Mouse (Mus musculus) liver, embryonic 14.5 days (tissue): Measurements from ENCODE around the gene Chic2. TPM values are rescaled to one million over a fixed set of nuclear protein-coding genes. Genes with fewer than 3 reads are reported as not detected.

Source experiments
- ATAC-seq: fragments of 200-750 bp; cut with Nextera tagmentation; 2 replicates; pipeline ENCODE4 v1.8.0; 2017; ENCODE audit warnings: moderate number of reproducible peaks, mild to moderate bottlenecking, moderate library complexity; ENCODE audit not compliant: insufficient read depth
- DNase-seq, 3 experiments: peaks; one replicate each; pipeline ENCODE4 v3.0.0-alpha.2; 2012 to 2013; ENCODE audit warnings: low read depth in 3 of 3, low spot score in 3 of 3
- H3K27ac ChIP-seq: fragments of 300-500 bp; sonication (generic); 2 replicates; pipeline ENCODE4 v1.5.1; 2014; ENCODE audit warnings: moderate library complexity, mild to moderate bottlenecking, control low read depth, inconsistent platforms
- H3K27me3 ChIP-seq: fragments of 300-500 bp; sonication (generic); 2 replicates; pipeline ENCODE4 v1.6.1; 2014; ENCODE audit warnings: mild to moderate bottlenecking, low read length, moderate library complexity; ENCODE audit not compliant: control insufficient read depth, insufficient read depth
- H3K36me3 ChIP-seq: fragments of 300-500 bp; sonication (generic); replicated peaks from 2 replicates; pipeline ENCODE4 v1.6.1; 2014; ENCODE audit warnings: low read depth; ENCODE audit not compliant: control insufficient read depth, insufficient read depth
- H3K4me1 ChIP-seq, 2 experiments: fragments of 200-500 bp in 1 of 2; fragments of 300-500 bp in 1 of 2; sonication (generic) in 1 of 2; replicated peaks; 2 replicates each; pipeline ENCODE4 v1.6.1; 2012 to 2014; ENCODE audit warnings: antibody characterized with exemption in 1 of 2, inconsistent platforms in 1 of 2, low read length in 1 of 2; ENCODE audit not compliant: control insufficient read depth in 2 of 2, insufficient read depth in 2 of 2
- H3K4me2 ChIP-seq: fragments of 300-500 bp; sonication (generic); 2 replicates; pipeline ENCODE4 v1.6.1; 2014; ENCODE audit warnings: low read depth, mild to moderate bottlenecking, control low read depth, moderate library complexity
- H3K4me3 ChIP-seq, 2 experiments: fragments of 200-500 bp in 1 of 2; fragments of 300-500 bp in 1 of 2; sonication (generic) in 1 of 2; 2 replicates each; pipeline ENCODE4 v1.5.1; 2012 to 2014; ENCODE audit warnings: low read depth in 2 of 2, low read length in 2 of 2, mild to moderate bottlenecking in 2 of 2, control low read depth in 1 of 2, inconsistent platforms in 1 of 2, moderate library complexity in 1 of 2; ENCODE audit not compliant: insufficient read depth in 1 of 2
- H3K9ac ChIP-seq: fragments of 300-500 bp; sonication (generic); replicated peaks from 2 replicates; pipeline ENCODE4 v1.6.1; 2014; ENCODE audit warnings: mild to moderate bottlenecking, control low read depth, moderate library complexity
- H3K9me3 ChIP-seq: fragments of 300-500 bp; sonication (generic); 2 replicates; pipeline ENCODE4 v1.6.1; 2016; ENCODE audit warnings: low read length, mixed read lengths; ENCODE audit not compliant: control insufficient read depth
- CTCF ChIP-seq: IDR thresholded peaks from 2 replicates; pipeline ENCODE4 v1.5.1; 2016; ENCODE audit warnings: antibody characterized with exemption, low read depth, control low read depth
- EP300 ChIP-seq: IDR thresholded peaks from 2 replicates; pipeline ENCODE4 v1.6.1; 2016; ENCODE audit warnings: antibody characterized with exemption, low read depth
- WGBS: fragments of 180-500 bp; shearing (Covaris S2); extraction: QIAGEN DNeasy Blood & Tissue Kit; methylation state at CpG from one replicate; pipeline ENCODE4 v1.1.7; 2014; ENCODE audit not compliant: insufficient replicate concordance; 5-methylcytosine and 5-hydroxymethylcytosine counted together
- polyA plus RNA-seq, 2 experiments: library from polyadenylated mRNA; depleted of rRNA in 1 of 2; stranded (reverse) in 1 of 2; unstranded in 1 of 2; fragments of >200 nt; fragmentation: Nextera tagmentation in 1 of 2; extraction: Ambion mirVana in 1 of 2; gene quantifications; 2 replicates each; pipeline versions ENCODE4 v1.2.1 to v1.2.3; 2012 to 2014

Chic2 gene
- polyA plus RNA-seq, 2 experiments: 10.5 to 19.3 TPM

DNA sequence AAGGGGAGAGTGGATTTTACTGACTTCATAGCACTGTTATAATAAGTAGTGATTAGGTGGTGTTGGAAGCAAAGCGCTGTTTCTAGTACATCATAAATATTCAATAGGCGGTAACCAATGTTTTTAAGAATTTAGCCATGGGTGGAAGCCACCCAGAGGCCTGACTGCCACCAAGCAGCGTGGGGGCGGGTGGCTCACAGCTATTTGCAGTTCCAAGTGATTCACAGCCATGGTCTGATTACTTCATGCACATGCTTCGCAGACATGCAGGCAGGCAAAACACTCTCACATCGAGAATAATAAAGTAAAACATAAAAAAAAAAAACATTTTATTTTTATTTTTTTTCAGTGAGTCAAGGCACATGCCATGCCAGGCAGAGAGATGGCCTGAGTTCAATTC lies 75.2 kb downstream of the Chic2 start:
- no peak for DNase-seq
- no peak overlapping the region for H3K4me2 ChIP-seq
- no peaks in the 10 kb centered on the region for H3K9me3 ChIP-seq
- H3K36me3 ChIP-seq: no peaks in the 10 kb centered on the region
- no peaks in the 10 kb centered on the region for H3K4me1 ChIP-seq
- H3K9ac ChIP-seq: no peak overlapping the region
- H3K27me3 ChIP-seq: no peaks in the 10 kb centered on the region
- WGBS: 72% methylated on average over 6 of the region's 6 CpGs
- TF ChIP-seq EP300 (no peak), CTCF (no peak)
- ATAC-seq: no peak
- H3K27ac ChIP-seq: no peak overlapping the region
- no peak overlapping the region for H3K4me3 ChIP-seq

DNA sequence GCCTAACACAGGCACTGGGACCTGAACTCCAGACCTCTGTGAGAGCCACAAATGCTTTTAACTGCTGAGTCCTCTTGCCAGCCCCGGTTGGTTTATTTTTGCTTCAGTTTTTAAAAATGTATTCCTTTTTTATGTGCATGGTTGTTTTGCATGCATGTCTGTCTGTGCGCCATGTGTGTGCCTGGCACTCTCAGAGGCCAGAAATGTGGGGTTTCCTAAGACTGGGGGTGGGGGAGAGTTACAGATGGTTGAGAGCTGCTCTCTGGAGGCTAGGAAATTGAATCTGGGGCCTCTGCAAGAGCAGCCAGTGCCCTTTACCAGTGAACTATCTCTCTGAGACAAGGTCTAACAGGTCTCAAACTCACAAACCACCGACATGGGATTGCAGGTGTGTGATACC lies 76.7 kb downstream of the Chic2 start:
- Histone ChIP-seq H3K9me3 (no peaks in the 10 kb centered on the region), H3K36me3 (no peaks in the 10 kb centered on the region), H3K4me3 (no peak overlapping the region), H3K4me2 (no peak overlapping the region), H3K27me3 (no peaks in the 10 kb centered on the region), H3K9ac (no peak overlapping the region), H3K4me1 (no peaks in the 10 kb centered on the region), H3K27ac (no peak overlapping the region)
- DNase-seq (no peak), ATAC-seq (no peak)
- 69% methylated on average over 3 of the region's 3 CpGs for WGBS
- TF ChIP-seq CTCF: no peak
- no peak for TF ChIP-seq EP300

DNA sequence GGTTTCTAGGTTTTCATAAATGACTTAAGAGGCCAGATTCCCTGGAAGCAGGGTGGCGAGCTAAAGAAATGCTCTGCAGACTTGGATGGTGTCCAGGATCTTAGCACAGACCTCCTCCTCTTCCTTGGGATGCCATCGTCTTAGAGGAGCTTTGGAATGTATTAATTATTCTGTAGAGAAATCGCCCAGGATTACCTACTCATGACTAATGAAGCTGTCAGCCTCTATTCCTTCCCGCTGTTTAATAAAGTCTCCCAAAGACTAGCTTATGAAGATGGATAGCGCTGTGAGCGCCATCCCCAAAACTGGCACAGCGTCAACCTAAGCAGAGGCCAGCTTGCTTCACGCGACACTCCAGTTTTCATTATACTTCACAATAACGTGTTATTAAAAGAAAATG lies 77.7 kb downstream of the Chic2 start:
- H3K27me3 ChIP-seq: no peaks in the 10 kb centered on the region
- TF ChIP-seq CTCF (no peak), EP300 (no peak)
- ATAC-seq: no peak
- H3K27ac ChIP-seq: no peak overlapping the region
- no peaks in the 10 kb centered on the region for H3K36me3 ChIP-seq
- WGBS: 68% methylated on average over 10 of the region's 10 CpGs
- H3K9me3 ChIP-seq: no peaks in the 10 kb centered on the region
- DNase-seq: no peak
- no peak overlapping the region for H3K4me2 ChIP-seq
- no peaks in the 10 kb centered on the region for H3K4me1 ChIP-seq
- H3K9ac ChIP-seq: no peak overlapping the region
- no peak overlapping the region for H3K4me3 ChIP-seq

DNA sequence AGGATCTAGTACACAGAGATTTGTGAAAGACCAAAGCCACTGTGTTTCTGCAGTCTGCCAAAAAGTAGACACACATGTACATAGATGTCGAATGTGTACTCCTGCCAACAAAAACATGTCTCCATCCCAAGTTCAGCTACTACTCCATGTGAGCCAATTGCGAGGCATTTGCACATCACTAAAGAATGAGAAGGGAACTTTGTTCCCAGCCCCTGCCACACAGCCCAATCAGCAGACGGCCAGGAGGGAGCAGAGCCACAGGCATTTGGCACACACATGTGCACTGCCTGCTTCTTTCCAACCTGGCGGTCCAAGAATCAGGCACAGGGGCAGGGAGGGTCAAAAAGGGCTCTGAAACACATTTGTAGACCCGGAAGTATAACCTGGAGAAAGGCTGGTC lies 81.8 kb downstream of the Chic2 start:
- TF ChIP-seq EP300 (no peak), CTCF (no peak)
- 49% methylated on average over 5 of the region's 5 CpGs for WGBS

DNA sequence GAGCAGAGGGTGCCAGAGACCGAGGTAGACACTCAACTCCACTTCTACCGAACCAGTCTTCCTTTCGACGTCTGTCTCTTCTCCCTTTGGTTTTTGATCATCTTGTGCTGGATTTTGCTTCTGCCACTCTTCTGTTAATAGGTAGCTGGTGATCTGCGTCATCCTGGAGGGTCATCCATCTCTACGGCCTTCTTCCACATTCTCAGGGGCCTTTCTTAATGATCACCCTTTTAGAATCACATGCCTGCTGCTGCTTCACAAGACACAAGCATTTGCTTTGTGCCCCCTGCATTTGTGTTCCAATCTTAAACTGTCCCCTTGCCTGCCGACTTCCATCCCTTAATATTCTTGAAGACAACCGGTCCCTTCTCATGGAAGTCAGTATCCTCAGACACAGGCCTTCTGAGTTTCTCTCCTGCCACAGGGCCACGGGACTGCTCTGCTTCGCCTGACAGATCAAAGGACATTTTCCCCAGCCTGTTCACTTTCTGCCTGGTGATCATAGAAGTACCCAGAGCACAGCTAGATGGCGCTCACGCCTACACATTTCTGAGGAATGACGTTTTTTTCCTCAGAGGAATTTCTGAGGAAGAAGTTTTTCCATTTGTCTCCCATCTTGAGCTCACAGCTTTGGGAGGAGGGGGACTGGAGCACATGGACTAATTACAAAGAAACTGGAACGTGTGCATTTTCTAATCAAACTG lies 83.6 kb downstream of the Chic2 start:
- DNase-seq (no peak), ATAC-seq (no peak)
- H3K9ac ChIP-seq: no peak overlapping the region

More for the DNA sequence above, 81.8 kb downstream of the Chic2 start:
- no peak overlapping the region for H3K9ac ChIP-seq
- no peaks in the 10 kb centered on the region for H3K4me1 ChIP-seq
- H3K4me2 ChIP-seq: no peak overlapping the region
- H3K36me3 ChIP-seq: no peaks in the 10 kb centered on the region
- no peak for DNase-seq
- no peaks in the 10 kb centered on the region for H3K27me3 ChIP-seq
- H3K4me3 ChIP-seq: no peak overlapping the region
- no peak overlapping the region for H3K27ac ChIP-seq
- no peak for ATAC-seq
- H3K9me3 ChIP-seq: no peaks in the 10 kb centered on the region

More for the DNA sequence above, 83.6 kb downstream of the Chic2 start:
- H3K27me3 ChIP-seq: no peaks in the 10 kb centered on the region
- TF ChIP-seq EP300 (no peak), CTCF (peak; percentile 65)
- no peaks in the 10 kb centered on the region for H3K36me3 ChIP-seq
- peaks cover 0 to 4% of the 10 kb centered on the region in 2 experiments; a peak in 1 of 4 replicates for H3K4me1 ChIP-seq
- WGBS: 26% methylated on average over 14 of the region's 14 CpGs
- H3K9me3 ChIP-seq: no peaks in the 10 kb centered on the region
- no peak overlapping the region for H3K27ac ChIP-seq
- H3K4me2 ChIP-seq: no peak overlapping the region
- no peak overlapping the region for H3K4me3 ChIP-seq
